Mouse (Mus musculus) neural tube, embryonic 12.5 days (tissue): ENCODE data around the gene Josd2. TPM values are rescaled to one million over a fixed set of nuclear protein-coding genes. Genes with fewer than 3 reads are reported as not detected.

ENCODE experiments used
- ATAC-seq: fragments of 200-750 bp; cut with Nextera tagmentation; 2 replicates; pipeline ENCODE4 v1.8.0; 2017; ENCODE audit warnings: low read depth, mild to moderate bottlenecking, moderate TSS enrichment, moderate library complexity; ENCODE audit not compliant: low FRiP score
- H3K27ac ChIP-seq: fragments of 300-500 bp; sonication (generic); 2 replicates; pipeline ENCODE4 v1.5.1; 2016
- H3K27me3 ChIP-seq: fragments of 300-500 bp; sonication (generic); replicated peaks from 2 replicates; pipeline ENCODE4 v1.6.1; 2016; ENCODE audit warnings: mild to moderate bottlenecking
- H3K36me3 ChIP-seq: fragments of 300-500 bp; sonication (generic); 2 replicates; pipeline ENCODE4 v1.6.1; 2016; ENCODE audit warnings: mild to moderate bottlenecking
- H3K4me1 ChIP-seq: fragments of 300-500 bp; sonication (generic); 2 replicates; pipeline ENCODE4 v1.6.1; 2016
- H3K4me2 ChIP-seq: fragments of 300-500 bp; sonication (generic); replicated peaks from 2 replicates; pipeline ENCODE4 v1.6.1; 2016; ENCODE audit warnings: mild to moderate bottlenecking
- H3K4me3 ChIP-seq: fragments of 300-500 bp; sonication (generic); 2 replicates; pipeline ENCODE4 v1.5.1; 2016
- H3K9ac ChIP-seq: fragments of 300-500 bp; sonication (generic); 2 replicates; pipeline ENCODE4 v1.6.1; 2016; ENCODE audit warnings: mild to moderate bottlenecking
- H3K9me3 ChIP-seq: fragments of 300-500 bp; sonication (generic); 2 replicates; pipeline ENCODE4 v1.6.1; 2016; ENCODE audit warnings: mild to moderate bottlenecking
- WGBS: fragments of 180-500 bp; shearing (Covaris S2); methylation state at CpG from one replicate; pipeline ENCODE4 v1.1.7; 2016; 5-methylcytosine and 5-hydroxymethylcytosine counted together
- polyA plus RNA-seq: library from polyadenylated mRNA; unstranded; fragments of >200 nt; fragmentation: Nextera tagmentation; extraction: Ambion mirVana; gene quantifications from 2 replicates; pipeline ENCODE4 v1.2.1, GENCODE M21; 2016

The Josd2 gene
- polyA plus RNA-seq = 61.5 and 61.7 TPM in 2 replicates

DNA sequence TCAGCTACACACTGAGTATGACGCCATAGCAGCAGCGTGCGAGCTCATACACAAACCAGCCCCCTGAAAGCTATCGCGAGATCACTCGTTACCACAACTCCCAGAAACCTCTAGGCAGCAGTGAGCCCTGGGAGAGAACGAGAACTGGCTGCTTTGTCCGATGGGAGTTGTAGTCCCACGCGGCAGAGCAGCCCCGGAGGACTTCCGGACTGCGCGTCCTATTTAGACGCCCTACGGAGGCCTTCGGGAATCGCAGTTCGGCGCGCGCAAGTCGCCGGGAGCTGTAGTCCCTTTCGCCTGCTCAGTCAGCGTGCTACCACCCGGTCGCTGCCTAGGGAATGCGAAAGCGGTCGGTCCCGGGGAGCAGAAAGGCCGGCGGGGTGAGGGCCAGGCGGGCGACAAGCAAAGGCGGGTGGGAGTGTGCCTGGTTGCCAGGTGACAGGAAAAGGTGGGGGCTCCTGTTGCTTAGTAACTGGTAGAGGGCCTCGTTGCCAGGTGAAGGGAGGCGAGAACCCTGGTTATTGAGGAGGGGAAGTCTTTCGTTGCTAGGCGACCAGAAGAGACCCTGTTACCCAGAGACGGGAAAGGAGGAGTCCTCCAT lies at the start of gene Josd2:
TSS of gene Josd2 (plus strand) at position 170 of the 601 bp plus-strand sequence.
- H3K4me1 ChIP-seq = peaks cover 39% of the 10 kb centered on the region
- WGBS = under 1% methylated on average over 42 of the region's 42 CpGs
- no peaks in the 10 kb centered on the region for H3K9me3 ChIP-seq

DNA sequence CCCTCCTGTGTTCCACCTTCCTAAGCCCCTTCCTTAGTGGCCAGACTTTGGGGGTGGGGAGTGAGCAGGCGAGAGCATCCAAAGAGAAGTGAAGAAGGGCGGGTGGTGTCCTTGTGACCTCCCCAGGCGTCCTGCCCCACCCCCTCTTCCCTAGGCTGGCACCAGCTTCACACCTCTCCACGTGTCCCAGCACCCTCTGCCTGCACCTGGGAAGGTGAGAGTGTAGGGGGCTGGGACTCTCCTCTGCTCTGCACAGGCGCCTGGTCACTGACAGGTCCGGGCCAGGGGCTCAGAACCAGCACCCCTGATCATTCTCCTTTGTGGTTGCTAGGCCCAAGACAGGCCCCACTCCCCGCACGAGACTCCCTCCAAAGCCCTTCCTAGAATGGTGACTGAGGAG lies 40.1 kb upstream of the Josd2 start:
- Histone ChIP-seq H3K9me3 (no peaks in the 10 kb centered on the region), H3K27ac (peak overlapping the region; percentile 97), H3K27me3 (peaks cover 8% of the 10 kb centered on the region), H3K4me1 (peaks cover 44% of the 10 kb centered on the region), H3K4me3 (peak overlapping the region; percentile 70), H3K36me3 (no peaks in the 10 kb centered on the region), H3K9ac (peak overlapping the region; percentile 95), H3K4me2 (peak overlapping the region; percentile 88)
- 5% methylated on average over 8 of the region's 8 CpGs for WGBS
- peak; percentile 17; the same call in 1 of the 2 replicates for ATAC-seq

More for the DNA sequence above, at the start of gene Josd2:
- Histone ChIP-seq H3K27ac (peak within 1 kb of the TSS; percentile 64; the same call in 1 of the 2 replicates), H3K4me3 (peak within 1 kb of the TSS; percentile 60), H3K9ac (peak within 1 kb of the TSS; percentile 58), H3K27me3 (peaks cover 8% of the 10 kb centered on the region; the same call in 1 of the 2 replicates), H3K36me3 (peaks cover 5% of the 10 kb centered on the region; the same call in 1 of the 2 replicates), H3K4me2 (peak within 1 kb of the TSS; percentile 58)
- peak; percentile 93 for ATAC-seq

DNA sequence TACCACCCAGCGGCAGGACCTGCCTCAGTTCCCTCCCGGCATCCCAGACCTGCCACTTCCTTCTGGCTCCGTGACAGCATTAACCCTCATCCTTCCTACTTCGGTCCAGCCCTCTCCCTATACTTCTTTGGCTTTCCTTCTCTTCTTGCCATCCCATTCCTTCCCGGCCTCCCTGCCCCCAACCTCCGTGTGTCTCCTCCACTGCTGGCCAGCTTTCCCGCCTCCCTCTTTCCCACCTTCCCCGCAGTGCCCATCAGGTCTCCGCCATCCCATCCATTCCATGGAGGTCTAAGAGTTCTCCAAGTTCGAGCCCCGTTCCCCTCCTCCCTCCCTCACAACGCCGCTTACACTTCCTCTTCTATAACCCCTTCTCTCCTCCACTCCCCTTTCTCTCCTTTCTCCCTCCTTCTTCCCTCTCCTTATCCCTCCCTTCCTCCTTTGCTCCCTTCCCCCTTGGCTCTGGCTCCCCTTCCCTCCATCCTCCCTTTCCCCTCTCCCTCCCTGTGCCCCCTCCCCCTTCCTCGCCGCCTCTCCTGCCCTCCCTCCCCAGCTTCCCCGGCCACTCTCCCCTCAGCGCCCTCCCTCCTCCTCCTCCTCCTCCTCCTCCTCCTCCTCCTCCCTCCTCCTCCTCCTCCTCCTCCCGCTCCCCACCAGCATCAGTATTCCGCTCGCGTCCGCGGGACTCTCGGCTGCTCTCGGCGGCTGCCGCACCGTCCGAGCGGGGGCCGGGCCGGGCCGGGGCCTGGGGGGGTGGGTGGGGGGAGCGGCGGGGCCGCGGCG lies 39.4 kb upstream of the Josd2 start:
- Histone ChIP-seq H3K36me3 (no peaks in the 10 kb centered on the region), H3K9ac (peak overlapping the region; percentile 95), H3K4me2 (peak overlapping the region; percentile 88), H3K27me3 (peaks cover 8% of the 10 kb centered on the region), H3K4me1 (peaks cover 50% of the 10 kb centered on the region), H3K4me3 (peak overlapping the region; percentile 70), H3K27ac (peak overlapping the region; percentile 97), H3K9me3 (no peaks in the 10 kb centered on the region)
- WGBS = 1% methylated on average over 18 of the region's 38 CpGs
- peak; percentile 24 for ATAC-seq

DNA sequence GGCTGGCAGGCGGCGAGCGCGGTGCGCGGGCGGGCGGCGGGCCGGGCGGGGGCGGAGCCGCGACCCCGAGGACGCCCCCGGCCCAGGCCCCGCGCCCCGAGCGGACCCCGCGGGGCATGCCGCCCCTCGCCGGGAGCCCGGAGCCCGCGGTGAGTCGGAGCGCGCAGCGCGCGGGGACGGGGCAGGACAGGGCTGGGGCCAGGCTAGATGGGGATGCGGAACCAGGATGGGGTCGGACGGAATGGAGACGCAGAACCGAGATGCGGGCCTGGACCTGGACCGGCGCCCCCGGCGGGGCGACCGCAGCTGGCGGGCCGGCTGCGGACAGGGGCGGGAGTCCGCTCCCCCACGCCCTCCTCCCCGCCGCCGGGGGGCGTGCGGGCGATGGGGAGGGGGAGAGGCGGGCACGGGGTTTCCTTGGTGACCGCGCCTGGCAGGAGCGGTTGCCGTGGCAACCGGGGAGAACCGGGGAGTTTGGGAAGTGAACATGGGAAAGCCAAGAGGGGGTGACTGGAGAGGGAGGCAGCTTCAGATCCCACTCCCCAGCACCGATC lies 38.7 kb upstream of the Josd2 start, which contains the start of gene Lrrc4b:
TSS of gene Lrrc4b (plus strand) at position 51 of the 554 bp plus-strand sequence.
- H3K4me3 ChIP-seq = peak within 1 kb of the TSS; percentile 70
- 2% methylated on average over 59 of the region's 69 CpGs for WGBS
- peak within 1 kb of the TSS; percentile 88 for H3K4me2 ChIP-seq
- H3K36me3 ChIP-seq = peaks cover under 1% of the 10 kb centered on the region; the same call in 1 of the 2 replicates
- peak within 1 kb of the TSS; percentile 97 for H3K27ac ChIP-seq
- H3K9me3 ChIP-seq = no peaks in the 10 kb centered on the region
- peaks cover 51% of the 10 kb centered on the region for H3K4me1 ChIP-seq
- peak within 1 kb of the TSS; percentile 95 for H3K9ac ChIP-seq
- ATAC-seq = peak; percentile 63
- H3K27me3 ChIP-seq = peaks cover 8% of the 10 kb centered on the region

DNA sequence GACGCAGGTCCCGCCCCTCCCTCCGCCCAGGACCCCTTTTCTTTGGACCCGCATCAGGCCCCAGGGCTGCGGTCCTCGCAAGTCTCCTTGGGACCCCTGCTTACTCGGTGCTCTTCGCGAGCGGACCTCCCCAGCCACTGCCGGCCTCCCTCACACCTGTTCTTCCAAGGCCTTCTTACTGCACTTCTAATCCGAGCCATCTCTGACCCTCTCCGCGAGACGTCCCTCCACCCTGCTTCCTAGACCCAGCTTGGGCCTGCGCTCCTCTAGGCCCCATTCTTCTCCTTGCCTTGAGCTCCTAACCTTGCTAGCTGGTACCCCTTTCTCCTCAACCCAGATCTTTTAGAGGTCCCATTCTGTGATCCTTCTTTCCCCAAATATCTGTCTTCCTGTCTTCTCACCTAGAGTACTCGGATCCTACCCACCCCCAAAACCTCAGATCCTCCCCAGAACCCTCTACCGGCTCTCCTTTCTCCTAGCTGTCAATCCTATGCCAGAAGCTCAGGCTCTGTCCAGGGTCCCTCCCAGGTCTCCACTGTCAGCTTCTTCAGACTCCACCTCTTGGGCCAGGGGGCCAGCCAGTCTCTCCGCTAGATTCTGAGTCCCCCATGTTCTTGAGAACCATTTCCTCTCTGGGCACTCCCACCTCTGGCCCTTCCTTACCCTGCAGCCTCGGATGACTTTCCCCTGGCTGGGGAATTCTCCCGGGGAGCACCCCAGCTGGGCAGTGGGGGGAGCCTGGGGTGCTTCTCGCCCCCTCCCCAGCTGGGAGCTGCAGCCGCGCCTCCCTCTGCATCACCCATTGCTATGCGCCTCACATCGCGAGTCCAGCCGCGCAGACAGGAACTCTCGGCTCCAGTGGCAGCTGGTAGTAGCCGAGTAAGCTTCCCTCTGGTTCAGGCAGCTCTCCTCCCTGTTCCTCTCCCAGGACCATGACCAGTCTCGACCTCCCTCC lies 38.0 kb upstream of the Josd2 start:
- peak overlapping the region; percentile 95 for H3K9ac ChIP-seq
- WGBS = 0% methylated on average over 31 of the region's 32 CpGs
- H3K36me3 ChIP-seq = peaks cover 3% of the 10 kb centered on the region; the same call in 1 of the 2 replicates
- peak overlapping the region; percentile 97 for H3K27ac ChIP-seq
- H3K4me2 ChIP-seq = peak overlapping the region; percentile 88
- peak overlapping the region; percentile 70 for H3K4me3 ChIP-seq
- H3K4me1 ChIP-seq = peaks cover 51% of the 10 kb centered on the region
- peaks cover 8% of the 10 kb centered on the region for H3K27me3 ChIP-seq
- H3K9me3 ChIP-seq = no peaks in the 10 kb centered on the region
- ATAC-seq = peak; percentile 43

DNA sequence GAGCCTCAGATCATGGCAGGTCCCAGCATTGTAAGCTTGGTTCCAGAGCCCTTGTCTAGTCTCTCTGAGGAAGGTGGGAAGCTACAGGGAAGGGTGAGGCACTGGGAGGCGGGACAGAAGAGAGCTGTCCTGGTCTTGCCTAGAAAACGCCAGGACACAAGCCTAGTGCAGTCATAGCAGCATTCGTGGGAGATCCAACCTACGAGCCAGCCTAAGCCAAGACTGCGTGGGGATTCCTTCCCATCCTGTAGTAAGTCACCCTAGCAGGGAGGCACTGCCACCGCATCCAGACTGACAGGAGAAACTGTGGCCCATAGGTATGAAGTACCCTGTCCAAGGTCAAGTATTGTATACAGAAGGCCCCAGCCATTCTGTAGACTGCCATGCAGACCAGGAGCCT lies 35.2 kb upstream of the Josd2 start:
- peaks cover 4% of the 10 kb centered on the region for H3K27me3 ChIP-seq
- H3K9ac ChIP-seq = peak overlapping the region; percentile 10
- ATAC-seq = no peak
- H3K4me3 ChIP-seq = no peak overlapping the region
- 83% methylated on average over 6 of the region's 6 CpGs for WGBS
- no peaks in the 10 kb centered on the region for H3K9me3 ChIP-seq
- no peak overlapping the region for H3K4me2 ChIP-seq
- peaks cover 3% of the 10 kb centered on the region; the same call in 1 of the 2 replicates for H3K36me3 ChIP-seq
- H3K4me1 ChIP-seq = peaks cover 46% of the 10 kb centered on the region
- H3K27ac ChIP-seq = no peak overlapping the region

DNA sequence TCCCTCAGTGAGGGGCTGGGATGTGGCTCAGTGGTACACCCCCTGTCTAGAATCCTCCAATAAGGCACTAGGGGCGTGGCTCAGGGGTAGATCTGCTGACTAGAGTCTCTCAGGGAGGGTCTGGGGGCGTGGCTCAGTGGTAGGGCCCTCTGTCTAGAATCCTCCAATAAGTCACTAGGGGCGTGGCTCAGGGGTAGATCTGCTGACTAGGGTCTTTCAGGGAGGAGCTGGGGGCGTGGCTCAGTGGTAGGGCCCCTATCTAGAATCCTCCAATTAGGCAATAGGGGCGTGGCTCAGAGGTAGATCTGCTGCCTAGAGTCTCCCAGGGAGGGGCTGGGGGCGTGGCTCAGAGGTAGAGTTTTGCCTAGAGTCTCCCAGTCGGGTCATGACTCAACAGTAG lies 34.4 kb upstream of the Josd2 start:
- H3K4me3 ChIP-seq = no peak overlapping the region
- H3K36me3 ChIP-seq = peaks cover 3% of the 10 kb centered on the region; the same call in 1 of the 2 replicates
- no peaks in the 10 kb centered on the region for H3K27me3 ChIP-seq
- H3K4me1 ChIP-seq = peaks cover 42% of the 10 kb centered on the region
- WGBS = 4% methylated on average over 7 of the region's 7 CpGs
- H3K4me2 ChIP-seq = no peak overlapping the region
- no peaks in the 10 kb centered on the region for H3K9me3 ChIP-seq
- H3K27ac ChIP-seq = no peak overlapping the region
- ATAC-seq = no peak
- no peak overlapping the region for H3K9ac ChIP-seq

DNA sequence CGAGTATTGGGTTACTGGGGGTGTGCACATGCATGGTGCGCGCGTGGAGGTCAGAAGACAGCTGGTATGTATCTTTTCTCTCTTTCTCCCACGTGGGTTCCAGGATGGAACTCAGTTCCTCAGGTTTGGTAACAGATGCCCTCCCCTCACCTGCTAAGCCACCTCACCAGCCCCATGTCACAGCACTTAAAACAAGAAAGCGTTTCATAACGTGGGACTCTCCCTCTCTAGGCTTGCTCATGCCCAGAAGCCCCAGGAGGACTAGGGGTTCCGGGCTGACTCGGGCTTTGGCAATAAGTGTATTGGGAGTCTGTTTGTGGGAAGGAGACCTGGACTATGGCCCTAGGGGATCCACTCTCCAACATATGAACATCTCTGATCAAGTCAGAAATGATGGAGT lies 33.7 kb upstream of the Josd2 start:
- Histone ChIP-seq H3K4me1 (peaks cover 43% of the 10 kb centered on the region), H3K4me3 (no peak overlapping the region), H3K36me3 (peaks cover 3% of the 10 kb centered on the region; the same call in 1 of the 2 replicates), H3K27ac (no peak overlapping the region), H3K9me3 (no peaks in the 10 kb centered on the region), H3K9ac (no peak overlapping the region), H3K4me2 (no peak overlapping the region), H3K27me3 (no peaks in the 10 kb centered on the region)
- no peak for ATAC-seq
- WGBS = 75% methylated on average over 9 of the region's 9 CpGs

DNA sequence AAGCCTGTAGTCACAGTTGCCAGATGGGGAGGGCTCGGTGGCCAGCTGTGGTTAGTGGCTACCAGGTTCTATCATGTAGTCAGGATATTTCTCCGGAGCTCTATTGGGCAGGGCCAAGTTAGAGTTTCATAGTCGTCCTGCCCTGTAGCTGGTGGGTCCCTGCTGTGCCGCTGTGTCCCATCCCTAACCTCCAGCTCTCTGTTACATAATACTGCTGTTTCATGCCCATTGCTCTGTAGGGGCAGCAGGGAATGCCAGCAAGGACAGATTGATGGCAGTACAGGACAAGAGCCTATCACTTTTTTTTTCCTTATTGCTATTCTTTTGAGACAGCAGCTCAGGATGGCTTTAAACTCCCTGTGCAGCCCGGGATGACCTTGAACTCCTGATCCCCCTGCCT lies 32.0 kb upstream of the Josd2 start:
- Histone ChIP-seq H3K27me3 (no peaks in the 10 kb centered on the region; the same call in 1 of the 2 replicates), H3K4me1 (peaks cover 31% of the 10 kb centered on the region)
- 63% methylated on average over 5 of the region's 5 CpGs for WGBS

DNA sequence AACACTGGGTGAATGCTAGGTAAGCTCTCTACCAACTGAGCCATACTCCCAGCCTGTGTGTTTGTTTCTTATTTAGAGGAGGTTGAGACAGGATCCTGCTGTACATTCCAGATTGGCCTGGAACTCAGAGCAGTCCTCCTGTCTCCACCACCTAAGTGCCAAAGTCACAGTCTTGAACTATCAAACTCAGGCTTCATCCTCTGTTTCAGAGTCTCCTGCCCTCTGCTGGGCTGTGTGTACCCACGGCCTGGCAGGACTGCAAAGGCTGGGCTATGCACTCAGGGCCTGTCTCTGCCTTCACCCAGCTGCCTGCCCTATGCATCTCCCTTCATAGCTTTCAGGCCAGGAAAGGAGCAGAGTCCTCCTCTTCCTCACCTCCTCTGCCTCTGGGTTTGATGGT lies 31.5 kb upstream of the Josd2 start:
- Histone ChIP-seq H3K36me3 (peaks cover 3% of the 10 kb centered on the region; the same call in 1 of the 2 replicates), H3K4me3 (no peak overlapping the region), H3K4me2 (no peak overlapping the region), H3K9ac (no peak overlapping the region), H3K9me3 (no peaks in the 10 kb centered on the region), H3K27me3 (no peaks in the 10 kb centered on the region; the same call in 1 of the 2 replicates), H3K4me1 (peaks cover 30% of the 10 kb centered on the region), H3K27ac (no peak overlapping the region)
- 8% methylated on average over 1 of the region's 1 CpGs for WGBS
- ATAC-seq = no peak

More for the DNA sequence above, 32.0 kb upstream of the Josd2 start:
- Histone ChIP-seq H3K4me2 (no peak overlapping the region), H3K9me3 (no peaks in the 10 kb centered on the region), H3K27ac (no peak overlapping the region), H3K36me3 (peaks cover 3% of the 10 kb centered on the region; the same call in 1 of the 2 replicates), H3K9ac (no peak overlapping the region), H3K4me3 (no peak overlapping the region)
- no peak for ATAC-seq

DNA sequence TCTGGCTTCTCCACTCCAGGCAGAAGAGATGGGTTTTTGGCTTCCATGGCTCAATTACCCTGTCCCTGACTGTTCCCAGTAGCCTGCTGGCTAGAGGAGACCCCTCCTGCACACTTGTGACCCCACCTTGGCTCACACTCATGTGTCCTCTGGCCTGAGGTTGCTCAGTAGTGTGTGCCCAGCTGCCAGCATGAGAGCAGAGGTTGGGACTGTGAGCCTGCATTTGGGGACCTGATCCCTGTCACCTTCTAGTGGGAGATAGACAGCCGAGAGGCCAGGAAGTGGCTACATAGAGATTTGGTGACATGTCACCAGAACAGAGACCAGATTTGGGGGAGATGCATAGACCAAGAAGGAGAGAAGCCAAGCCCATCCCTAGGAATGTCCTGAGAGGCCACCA lies 30.6 kb upstream of the Josd2 start:
- Histone ChIP-seq H3K36me3 (peaks cover 3% of the 10 kb centered on the region; the same call in 1 of the 2 replicates), H3K9me3 (no peaks in the 10 kb centered on the region), H3K9ac (no peak overlapping the region), H3K4me3 (no peak overlapping the region), H3K4me2 (no peak overlapping the region), H3K27me3 (no peaks in the 10 kb centered on the region; the same call in 1 of the 2 replicates), H3K27ac (no peak overlapping the region), H3K4me1 (peaks cover 25% of the 10 kb centered on the region)
- WGBS = 93% methylated on average over 1 of the region's 1 CpGs
- no peak for ATAC-seq
